Mouse (Mus musculus) olfactory bulb, adult 2 months (tissue): ENCODE results near the gene Nup188.

Source experiments
- CTCF ChIP-seq: fragments of 200-500 bp; IDR thresholded peaks from 2 replicates; pipeline ENCODE4 v1.5.1; 2012; ENCODE audit warnings: low read depth, mild to moderate bottlenecking, low read length, moderate library complexity; ENCODE audit not compliant: insufficient read depth
- POLR2A ChIP-seq: fragments of 200-500 bp; IDR thresholded peaks from 2 replicates; pipeline ENCODE4 v1.6.1; 2012; ENCODE audit warnings: mild to moderate bottlenecking, low read depth, low read length, moderate library complexity; ENCODE audit not compliant: insufficient read depth

DNA sequence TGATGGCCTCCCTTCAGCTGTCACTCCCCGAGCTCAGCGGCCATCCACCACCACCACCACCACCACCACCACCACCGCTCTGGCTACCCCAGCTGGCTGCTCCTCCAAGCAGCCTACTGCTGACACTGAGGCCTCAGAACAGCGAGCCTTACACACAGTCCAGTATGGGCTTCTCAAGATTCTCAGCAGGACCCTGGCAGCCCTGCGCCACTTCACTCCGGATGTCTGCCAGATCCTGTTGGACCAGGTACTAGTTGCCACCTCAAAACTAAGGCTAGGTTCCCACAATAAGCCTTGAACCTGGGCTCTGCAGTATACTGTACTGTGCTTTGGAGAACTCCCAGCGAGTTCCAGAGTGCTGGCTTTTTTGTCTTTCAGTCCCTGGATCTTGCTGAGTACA, 56.3 kb downstream of the Nup188 start:
- no peak for TF ChIP-seq CTCF
- no peak for TF ChIP-seq POLR2A
